Mouse (Mus musculus) spleen, postnatal 4 days (tissue): ENCODE results near the gene Fancb.

ENCODE experiments used
- DNase-seq, 2 experiments: peaks; one replicate each; pipeline ENCODE4 v3.0.0; 2022; ENCODE audit warnings: low spot score in 2 of 2

The Fancb gene

DNA sequence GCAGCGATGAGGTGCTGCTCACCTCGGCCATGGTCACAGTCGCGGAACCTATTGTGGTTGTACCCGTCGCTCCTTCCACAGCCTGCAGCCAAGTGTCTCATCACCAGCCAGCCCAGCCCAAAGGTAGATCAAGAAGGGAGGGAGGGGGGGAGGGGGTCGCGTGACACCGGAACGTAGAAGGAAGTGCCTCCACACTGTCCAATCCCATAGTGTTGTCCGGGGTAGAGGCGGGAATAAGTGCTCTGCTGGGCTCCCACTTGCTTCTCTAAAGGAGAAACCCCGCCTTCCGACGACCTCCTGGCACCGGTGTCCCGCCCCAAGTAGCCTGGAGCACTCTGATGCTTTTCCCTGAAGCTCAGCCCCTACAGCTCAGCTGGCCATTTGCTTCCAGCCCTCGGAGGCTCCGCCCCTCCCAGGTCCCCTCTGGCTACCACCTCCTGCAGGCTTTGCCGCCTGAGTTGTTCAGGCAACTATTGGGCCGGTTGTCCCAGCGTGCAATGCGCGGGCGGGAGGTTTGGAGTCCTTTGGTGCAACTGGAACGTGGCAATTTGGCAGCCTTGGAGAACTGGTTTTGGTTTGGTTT, at the start of gene Fancb, which contains the start of gene Mospd2:
Fancb (plus strand) TSS at position 400 of the 583 bp plus-strand sequence.
Mospd2 (minus strand) TSS at position 183 of the 583 bp plus-strand sequence.
- DNase-seq, result peak; percentile 80 to 82

DNA sequence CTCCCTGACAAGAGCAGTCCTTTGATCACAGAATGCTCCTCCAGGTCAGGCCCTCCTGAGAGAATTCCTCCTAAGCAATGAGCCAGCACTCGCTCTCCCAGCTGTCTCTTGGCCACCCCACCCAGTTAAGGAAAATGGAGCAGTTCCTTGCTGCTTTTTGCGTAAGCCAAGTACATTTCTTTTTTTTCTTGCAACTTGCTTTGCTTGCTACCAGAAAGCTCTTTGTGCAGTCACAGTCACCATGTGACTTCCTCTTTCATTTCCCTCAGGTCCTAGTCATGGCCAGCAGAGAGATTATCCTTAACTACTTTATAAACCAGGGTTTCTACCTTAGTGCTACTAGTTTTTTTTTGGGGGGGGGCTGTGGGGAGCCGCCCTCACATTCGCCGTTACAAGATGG, 38.9 kb upstream of the Fancb start:
- DNase-seq, result no peak

DNA sequence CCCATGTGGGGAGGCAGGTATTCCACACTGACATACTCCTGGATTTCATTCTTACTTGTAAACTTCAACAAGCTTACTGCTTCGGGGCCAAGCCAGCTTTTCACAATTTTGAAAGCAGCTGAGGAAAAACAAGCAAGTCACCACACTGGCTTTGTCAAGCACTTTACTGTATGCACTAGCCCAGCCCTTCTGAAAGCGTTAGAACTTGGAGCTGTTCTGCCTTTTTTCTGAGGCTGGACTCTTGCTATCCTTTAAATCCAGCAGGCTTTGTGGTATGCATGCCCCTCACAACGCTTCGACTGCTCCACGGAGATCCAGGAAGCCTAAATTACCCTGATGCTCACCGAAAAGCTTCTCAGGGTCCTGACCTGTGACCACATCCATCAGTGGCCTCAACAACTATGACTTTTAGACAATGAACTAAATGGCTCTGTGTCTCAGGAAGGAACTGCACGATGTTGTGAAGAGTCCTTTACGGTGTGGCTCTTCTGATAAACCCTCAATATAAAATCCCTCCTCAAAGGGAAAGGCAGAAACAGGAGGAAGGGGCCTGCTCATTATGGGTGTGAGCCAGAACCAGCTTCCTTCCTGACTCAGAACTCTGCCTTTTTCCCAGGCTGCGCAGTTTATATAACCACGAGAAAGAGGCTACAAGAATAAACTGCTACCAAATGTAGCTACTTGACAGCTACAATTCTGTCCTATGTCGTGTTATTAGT, 28.4 kb upstream of the Fancb start:
- no peak for DNase-seq

DNA sequence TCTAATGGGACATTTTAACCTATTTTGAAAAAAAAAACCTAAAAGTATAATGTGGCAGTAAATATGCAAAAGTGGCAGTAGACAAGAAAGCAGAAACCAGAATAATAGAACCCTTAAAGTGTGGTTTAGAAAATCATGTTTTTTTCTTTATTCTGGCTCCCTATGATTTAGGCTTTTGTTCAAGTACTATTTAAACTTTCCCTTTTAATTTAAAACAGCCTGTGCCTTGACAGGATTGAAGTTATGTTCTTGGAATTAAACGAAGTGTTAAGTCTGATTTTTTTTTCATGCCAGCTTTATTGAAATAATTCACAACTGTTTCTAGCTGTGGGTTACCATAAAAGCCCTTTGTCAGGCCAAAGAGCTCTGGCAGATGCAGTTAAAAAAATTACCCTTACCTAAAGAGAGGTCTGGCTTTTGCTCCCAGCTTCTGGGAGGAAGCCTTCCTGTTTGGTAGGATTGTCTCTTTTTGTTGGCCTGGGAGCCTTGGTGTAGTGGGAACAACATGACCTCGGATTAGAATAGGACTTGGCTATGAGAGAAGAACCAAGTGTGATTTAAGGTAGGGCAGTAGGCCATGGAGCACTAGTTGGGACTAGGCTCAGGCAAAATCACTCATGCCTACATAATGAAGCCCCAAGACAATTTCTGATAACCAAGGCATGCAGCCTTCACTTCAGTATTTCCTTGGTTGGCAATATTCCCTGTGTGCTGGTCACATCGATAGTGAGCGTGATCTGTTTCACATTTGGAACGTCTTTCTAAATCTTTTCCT, 27.6 kb upstream of the Fancb start:
- no peak for DNase-seq

DNA sequence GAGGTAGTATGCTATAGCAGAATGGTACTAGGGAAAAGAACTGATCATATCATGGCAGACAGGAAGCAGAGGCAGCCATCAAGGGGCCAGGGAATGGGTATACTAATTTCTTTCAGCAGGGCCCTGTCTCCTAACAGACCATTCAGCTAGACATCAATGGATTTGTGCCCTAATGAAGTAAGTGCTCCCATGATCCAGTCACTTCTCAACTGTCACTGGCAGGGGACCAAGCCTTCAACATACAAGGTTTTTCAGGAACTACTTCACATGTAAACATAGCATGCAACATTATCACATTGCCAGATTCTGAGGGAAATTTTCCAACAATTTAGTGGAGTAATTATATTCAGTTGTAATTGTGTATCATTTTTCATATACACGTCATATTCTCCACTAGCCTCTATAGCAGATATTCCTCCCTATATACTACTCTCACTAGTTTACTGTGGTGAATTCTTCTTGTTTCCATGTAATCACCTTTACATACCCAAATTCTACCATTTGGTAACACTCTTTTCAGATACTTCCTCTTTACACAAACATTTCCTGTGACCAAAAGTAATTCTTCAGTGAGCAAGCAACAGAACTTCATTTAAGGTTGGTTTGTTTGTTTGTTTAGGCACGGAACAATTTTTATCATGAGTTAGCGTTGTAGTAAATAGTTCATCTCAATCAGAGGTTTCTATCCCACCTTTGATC, 14.5 kb upstream of the Fancb start:
- DNase-seq, result no peak

DNA sequence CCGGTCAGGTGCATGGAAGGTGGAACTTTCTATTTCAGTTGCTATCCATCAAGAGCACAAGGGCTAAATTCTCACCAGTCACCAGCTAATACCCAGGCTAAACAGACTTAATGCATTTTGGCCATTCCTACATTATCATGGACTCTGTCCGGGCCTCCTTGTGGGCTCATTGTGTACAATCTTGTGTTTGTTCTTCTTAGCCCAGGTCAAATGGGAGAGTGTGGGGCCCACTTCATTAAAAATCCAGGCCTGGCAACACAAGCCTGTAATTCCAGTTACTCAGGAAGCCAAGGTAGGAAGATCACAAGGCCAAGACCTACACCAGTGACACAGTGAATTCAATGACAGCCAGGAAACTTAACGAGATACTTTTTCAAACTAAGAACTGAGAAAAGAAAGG, 9.2 kb upstream of the Fancb start:
- no peak for DNase-seq

DNA sequence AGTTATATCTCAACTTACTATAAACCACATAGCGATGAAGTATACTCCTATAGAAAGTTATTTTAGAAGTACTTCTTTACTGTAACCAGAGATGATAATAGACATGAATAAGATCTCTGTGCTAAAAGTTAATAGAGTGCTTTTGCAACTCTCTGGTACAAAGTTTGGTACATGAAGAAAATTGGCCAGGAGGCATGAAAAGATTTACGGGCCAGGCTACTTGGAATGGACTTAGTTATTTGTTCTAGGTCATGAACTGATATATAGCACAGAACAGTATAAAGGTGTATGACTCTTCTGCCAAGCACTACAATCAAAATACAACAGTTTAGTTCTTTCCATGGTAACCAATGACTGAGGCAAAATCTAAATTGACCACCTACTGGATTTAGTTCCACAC, 1.5 kb upstream of the Fancb start:
- DNase-seq, result no peak

DNA sequence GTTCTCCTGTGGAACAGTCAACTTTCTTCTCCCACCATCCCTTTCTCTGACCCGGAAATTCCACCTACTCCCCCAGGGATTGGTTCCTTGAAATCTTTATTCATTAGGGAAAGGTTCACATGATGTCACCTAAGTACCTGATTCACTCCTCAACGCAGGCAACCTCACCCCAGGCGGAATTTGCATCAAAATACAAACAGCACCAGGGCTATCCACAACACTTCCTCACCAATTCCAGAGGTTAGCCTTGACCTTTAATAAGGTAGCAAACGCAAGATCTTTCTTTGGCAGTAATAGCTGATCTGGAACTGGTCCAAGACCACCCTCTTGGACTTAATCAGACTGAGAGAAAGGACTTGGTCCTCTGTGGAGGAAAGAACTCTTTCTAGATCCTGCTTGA, 22.7 kb downstream of the Fancb start:
- DNase-seq, result no peak

DNA sequence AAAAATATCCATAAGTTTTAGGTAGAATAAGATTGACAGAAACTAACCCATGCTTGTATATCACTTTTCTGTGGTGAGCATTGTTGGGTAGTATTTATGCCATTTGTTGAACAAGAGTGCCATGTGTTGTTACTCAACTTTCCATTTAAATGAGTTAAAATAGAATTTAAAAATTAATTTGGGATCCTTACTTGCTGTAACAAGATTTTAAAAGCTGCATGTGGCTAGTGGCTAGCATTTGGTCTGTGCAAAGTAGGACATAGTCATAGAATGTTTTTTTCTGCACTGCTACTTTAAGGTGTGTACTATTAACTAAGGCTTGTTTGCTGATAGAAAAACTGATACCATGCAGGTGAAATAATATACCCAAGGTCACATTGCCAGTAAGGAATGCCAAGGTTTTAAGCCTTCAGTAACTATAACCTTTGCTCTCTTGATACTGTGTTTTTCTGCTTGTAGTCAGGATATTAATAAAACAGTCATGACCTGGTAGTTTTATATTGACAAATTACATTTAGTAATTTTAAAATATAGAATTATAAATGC, 24.5 kb downstream of the Fancb start, which contains the start of gene Gm17604:
Gm17604 (minus strand) TSS at position 51 of the 546 bp plus-strand sequence.
- no peak for DNase-seq
